Mouse (Mus musculus): Measurements from ENCODE around the gene Sag.

The Sag gene

DNA sequence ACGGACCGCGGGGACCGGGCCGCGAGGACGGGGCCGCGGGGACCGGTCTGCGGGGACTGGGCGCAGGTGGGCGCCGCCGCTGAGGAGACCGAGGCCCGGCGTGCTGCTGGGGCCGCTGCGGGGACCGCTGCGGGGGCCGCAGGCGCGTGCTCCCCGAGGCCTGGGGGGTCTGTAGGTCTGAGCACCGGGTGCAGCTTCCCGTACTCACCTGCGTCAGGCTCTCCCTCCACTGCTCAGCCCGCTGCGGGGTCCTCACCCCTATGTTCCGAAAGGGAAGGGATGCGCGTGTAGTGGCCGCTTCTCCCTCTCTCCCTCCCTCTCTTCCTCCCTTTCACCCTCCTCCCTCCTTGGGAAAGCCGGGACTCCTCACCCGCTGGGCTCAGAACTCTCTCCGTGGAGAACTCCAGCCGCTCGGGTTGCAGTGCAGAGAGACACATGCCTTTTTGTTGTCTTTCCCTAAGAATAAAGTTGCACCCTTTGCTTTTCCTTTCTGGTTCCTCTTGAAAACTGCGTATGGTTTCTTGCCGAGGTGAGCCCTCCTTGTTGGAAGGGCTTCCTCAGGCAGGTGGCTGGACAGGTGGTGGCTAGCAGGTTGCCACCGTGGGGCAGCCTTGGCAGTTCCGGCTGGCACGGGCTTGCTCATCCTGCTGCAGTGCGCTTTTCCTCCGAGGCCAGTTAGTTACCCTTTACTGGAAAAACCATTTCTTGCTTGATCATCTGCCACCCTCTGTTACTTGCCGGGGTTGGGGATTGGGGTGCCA lies 50.3 kb downstream of the Sag start:
- DNase-seq (ENCODE audit: low read depth, low spot score), result no peak

DNA sequence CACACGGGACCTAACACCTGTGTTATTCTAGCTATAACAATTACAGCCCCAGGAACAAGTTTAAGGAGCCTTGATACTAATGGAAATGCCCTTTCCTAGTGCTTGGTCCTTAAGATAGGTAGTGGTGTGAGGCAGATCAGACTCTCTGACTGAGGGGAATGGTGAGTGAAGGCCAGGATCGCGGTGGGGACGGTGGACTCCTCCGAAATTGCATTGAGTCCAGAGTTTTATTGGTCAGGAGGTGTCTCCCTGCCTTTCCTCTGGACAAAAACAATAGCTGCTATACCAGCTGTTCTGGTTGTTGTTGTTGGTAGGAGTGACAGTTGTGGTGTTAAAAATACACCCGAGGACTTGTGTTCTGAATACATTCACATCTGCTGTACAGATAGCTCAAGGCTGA lies 50.9 kb downstream of the Sag start:
- DNase-seq (ENCODE audit: low read depth, low spot score), result peak; percentile 67

- DNase-seq (ENCODE audit: low read depth, low spot score), result peak; percentile 85
Measured at GRCm38 (mm10) chr1:87854851-87855251, 51.4 kb downstream of the Sag start.

DNA sequence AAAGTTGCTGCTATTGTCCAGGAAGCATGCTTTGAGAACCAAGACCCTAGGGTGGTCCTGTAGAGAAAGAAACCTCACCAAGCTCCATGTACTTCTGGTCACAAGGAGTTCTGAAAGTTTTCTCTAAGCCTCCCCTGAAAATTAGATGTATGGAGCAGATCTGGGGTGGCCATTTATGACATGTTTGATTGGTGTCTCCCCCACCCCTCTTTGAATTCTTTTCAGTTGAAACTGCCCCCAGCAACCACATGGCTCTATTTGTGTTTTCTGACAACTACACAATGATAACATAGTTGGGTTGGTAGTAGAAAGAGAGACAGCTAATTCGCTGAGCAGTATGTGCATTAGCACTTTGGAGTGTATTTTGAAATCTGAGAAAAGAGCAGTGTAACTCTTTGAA lies 52.0 kb downstream of the Sag start:
- no peak for DNase-seq (ENCODE audit: low read depth, low spot score)

- peak; percentile 66 for DNase-seq (ENCODE audit: low read depth, low spot score)
Measured at GRCm38 (mm10) chr1:87856823-87857222, 53.3 kb downstream of the Sag start.

- no peak for DNase-seq (ENCODE audit: low read depth, low spot score)
Measured at GRCm38 (mm10) chr1:87858031-87858430, 54.6 kb downstream of the Sag start.

- DNase-seq (ENCODE audit: low read depth, low spot score), result no peak
Measured at GRCm38 (mm10) chr1:87858529-87858928, 55.0 kb downstream of the Sag start.

DNA sequence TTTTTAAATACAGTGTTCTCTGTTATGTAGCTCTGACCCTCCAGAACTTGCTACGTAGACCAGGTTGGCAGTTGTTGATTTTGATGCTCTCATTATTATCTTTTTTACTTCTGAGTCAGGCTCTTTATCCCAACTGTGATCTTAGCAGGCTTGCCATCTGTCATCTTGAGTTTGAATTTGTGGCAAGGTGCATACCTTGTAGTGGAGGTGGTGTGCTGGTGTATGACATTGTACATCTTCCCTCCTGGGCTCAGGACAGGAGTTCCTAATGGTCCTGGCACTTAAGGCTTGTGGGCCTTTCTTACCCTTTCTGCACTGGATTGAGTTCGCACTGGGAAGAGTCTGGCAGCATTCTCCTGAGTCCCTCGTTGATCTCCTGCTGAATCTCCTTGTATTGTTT lies 60.1 kb downstream of the Sag start:
- DNase-seq (ENCODE audit: low read depth, low spot score), result no peak

GRCm38 (mm10) chr1:87864889-87865288 lies 61.4 kb downstream of the Sag start:
- no peak for DNase-seq (ENCODE audit: low read depth, low spot score)

DNA sequence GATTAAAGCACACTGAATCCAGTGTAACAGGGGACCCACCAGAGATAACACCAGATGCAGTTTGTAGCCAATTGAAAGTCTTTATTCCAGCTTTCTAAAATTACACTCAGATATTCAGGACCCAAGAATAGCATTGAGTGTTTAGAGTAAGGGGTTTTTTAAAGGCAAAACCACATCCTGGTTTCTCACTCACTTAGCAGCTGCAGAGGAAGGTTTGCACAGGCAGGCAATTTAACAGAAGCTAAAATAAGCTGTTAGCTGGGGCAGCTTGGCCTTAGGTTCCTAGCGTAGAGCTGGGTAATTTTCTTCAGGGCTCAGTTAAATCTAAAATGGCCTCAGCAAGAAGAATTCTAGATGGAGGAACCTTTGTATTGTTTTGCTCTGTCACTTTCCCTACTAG lies 63.2 kb downstream of the Sag start:
- DNase-seq (ENCODE audit: low read depth, low spot score), result peak; percentile 86

DNA sequence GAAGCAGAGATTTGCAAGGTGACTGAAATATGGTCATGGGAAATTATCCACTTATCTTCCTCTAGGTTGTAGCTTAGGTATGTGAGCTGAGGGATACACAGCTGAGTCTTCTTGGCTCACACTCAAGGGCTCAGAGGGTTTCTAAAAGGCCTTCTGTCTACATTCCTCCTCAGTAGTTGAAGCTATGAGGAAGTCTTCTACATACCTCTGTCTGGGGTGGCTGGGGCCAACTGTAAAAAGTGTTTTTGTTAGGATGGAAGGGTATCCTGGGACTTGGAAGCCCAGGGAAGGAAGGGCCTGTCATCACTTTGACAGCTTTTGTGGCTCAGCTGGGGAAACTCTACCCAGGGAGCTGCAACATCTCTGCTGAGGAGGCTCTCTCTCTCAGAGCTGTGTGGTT lies 68.1 kb downstream of the Sag start:
- no peak for DNase-seq (ENCODE audit: low read depth, low spot score)

GRCm38 (mm10) chr1:87873081-87873480 lies 69.6 kb downstream of the Sag start:
- DNase-seq (ENCODE audit: low read depth, low spot score), result no peak

GRCm38 (mm10) chr1:87876065-87876464 lies 72.6 kb downstream of the Sag start:
- no peak for DNase-seq (ENCODE audit: low read depth, low spot score)

GRCm38 (mm10) chr1:87877552-87878283 lies 74.2 kb downstream of the Sag start:
- DNase-seq (ENCODE audit: low read depth, low spot score), result no peak

DNA sequence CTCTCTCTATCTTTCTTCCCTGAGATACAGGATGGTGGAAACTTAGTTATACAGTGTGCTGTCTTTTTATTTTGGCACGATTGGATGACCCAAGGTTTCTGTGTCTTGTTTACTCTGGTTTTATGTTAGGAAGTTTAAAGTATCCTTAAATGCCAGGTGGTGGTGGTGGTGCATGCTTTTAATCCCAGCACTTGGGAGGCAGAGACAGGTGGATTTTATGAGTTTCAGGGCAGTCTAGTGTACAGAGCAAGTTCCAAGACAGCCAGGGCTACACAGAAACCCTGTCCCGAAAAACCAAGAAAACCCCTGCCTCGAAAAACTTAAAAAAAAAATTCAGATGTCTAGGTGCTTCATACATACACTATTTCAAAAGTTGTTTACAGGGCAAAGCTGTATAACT lies 75.6 kb downstream of the Sag start:
- no peak for DNase-seq (ENCODE audit: low read depth, low spot score)

DNA sequence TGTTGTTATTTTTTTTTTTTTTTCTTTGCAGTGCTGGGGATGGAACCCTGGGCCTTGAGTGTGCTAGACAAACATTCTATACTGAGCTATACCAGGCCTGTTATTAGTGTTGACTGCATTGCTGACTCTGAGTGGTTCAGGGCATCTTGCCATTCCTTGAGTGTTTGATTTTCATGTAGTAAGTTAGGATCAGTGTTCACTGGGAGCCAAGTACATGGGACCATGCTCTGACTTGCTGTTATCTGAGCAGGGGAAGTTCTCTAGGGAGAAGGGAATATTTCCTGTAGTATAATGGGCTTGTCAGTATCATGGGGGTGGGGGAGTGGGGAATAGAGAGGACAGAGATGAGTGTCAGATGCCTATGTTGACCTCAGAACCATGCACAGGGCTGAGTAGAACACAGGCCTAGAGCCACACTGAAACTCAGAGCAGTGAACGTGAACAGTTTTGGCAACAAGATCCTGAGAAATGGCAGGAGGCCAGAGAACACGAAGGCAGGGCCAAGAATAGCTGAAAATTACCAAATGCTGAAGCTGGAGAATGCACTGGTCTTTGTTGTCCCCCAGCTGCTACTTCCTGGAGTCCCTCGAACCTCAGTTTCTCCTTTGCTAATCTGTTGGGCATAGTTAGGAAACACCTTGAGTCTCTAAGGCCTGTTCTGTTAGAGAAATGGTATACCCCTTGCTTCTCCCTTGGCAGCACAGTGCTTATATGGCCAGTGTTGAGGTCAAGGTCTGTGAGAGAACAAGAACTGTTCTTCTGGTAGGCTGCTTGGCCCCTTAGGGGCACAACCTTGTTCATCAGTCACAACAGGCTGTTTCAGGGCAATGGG lies 76.2 kb downstream of the Sag start:
- no peak for DNase-seq (ENCODE audit: low read depth, low spot score)

DNA sequence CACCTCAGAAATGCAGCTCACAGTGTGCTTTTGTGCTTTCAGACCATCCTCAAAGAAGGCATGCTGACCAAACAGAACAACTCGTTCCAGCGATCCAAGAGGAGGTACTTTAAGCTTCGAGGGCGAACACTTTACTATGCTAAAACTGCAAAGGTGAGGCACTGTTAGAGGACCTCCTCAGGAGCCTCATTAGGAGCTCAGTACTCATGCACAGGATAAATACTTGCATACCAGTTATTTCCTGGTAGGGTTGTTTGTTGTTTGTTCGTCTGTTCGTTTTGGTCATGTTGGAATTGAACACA lies 76.8 kb downstream of the Sag start:
- no peak for DNase-seq (ENCODE audit: low read depth, low spot score)

DNA sequence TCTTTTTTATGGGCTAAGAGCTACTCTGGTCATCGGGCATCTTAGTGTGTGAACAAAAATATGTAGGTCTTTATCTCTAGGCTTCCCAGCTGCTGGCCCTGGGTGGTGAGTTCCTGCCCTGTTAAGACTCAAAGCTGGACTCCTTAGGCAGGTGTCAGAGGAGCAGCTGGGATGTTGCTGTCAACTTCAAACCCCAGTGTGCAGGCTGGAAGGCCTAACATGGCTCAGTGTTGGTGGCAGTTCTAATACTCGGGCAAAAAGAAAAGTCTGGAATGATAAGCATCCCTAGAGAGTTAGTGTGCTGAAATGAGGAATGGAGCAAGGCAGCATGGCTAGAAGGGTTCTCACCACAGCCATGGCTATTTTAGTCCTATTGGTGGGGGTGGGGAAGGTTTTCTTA lies 77.4 kb downstream of the Sag start:
- no peak for DNase-seq (ENCODE audit: low read depth, low spot score)

DNA sequence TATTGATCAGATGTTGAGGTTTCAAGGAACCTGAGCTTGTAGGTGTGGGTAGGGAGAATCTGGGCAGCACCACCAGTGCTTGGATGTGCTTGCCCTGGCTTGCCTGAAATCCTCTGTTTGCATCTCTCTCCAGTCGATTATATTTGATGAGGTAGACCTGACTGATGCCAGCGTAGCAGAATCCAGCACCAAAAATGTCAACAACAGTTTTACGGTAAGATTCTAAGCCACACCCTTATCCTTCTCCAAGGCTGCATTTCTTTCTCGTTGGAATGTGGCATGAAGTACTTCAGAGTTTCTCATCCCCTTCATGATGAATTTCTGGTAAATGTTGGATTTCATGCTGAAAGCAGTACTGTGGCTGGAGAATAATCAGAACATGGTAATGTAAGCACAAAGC lies 78.2 kb downstream of the Sag start:
- DNase-seq (ENCODE audit: low read depth, low spot score), result no peak

DNA sequence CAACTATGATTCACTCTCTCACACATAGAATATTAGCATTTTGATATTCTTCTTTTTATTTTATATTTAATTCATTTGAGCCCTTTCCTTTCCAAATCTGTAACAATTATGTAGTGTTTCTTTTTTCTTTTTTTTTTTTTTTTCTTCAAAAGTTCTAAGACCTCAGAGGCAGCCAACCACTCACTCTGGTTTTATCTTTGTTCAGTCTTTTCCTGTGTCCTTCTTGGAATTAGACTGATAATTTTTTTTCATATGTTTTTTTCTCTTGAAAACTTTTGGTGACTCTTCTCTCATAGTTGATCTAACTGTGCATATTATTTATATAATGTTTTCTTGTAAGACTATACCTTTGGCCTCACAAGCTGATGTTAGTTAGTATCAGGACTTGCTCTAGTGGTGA lies 79.1 kb downstream of the Sag start:
- DNase-seq (ENCODE audit: low read depth, low spot score), result no peak

- DNase-seq (ENCODE audit: low read depth, low spot score), result no peak
Measured at GRCm38 (mm10) chr1:87890960-87891359, 87.5 kb downstream of the Sag start.

- DNase-seq (ENCODE audit: low read depth, low spot score), result no peak
Measured at GRCm38 (mm10) chr1:87891634-87892033, 88.2 kb downstream of the Sag start.

GRCm38 (mm10) chr1:87892499-87892898 lies 89.0 kb downstream of the Sag start:
- no peak for DNase-seq (ENCODE audit: low read depth, low spot score)

Data from A20 (cell line).